Mouse (Mus musculus): Measurements from ENCODE around the gene Gm3248.
"Not testable (repeated sequence)": the region's sequence is repeated elsewhere in the genome, so short reads cannot be mapped to it uniquely, and the experiment has no call there.

Gene Gm3248

DNA sequence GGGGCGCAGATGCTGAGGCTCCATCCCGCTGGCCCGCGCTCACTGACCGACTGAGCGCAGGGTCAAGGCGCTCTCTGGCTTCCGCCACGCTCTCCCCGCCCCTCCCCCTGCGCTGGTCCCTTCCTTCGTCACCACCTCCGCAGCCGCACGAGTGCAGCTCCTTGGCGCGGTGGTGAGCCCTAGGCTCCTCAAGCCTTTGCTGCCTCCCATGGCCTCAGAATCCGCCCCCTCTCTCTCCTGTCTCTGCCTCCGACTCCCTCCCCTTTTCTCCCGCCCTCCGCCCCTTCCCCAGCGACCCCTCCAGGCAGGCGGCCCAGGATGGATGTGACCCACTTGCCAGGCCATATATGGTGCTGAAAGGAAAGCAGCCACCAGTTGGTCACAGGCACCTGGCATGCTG is at the start of gene Gm3248:
Gene Gm3248 (minus strand): TSS at position 111 of the 400 bp plus-strand sequence.
- DNase-seq (ENCODE audit: low spot score), result not testable (repeated sequence)

DNA sequence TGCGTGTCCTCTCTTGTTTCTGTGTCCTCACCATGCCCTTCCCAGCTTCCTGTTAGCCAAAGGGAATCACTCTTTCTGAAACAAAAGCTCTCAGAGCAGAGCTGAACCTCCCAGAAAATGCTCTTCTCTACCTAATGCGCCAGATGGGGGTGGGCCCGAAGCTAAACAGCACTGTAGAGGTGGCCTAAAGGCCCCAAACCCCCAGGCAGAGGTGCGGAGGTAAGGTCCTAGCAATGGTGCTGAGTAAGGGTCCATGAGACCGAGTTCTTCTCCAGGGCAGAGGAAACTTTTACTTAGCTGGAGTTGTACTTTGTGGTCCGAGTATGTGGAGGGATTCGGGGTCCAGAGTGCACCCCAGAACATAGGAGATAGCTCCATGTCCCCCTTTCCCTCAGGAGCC is 25.6 kb upstream of the Gm3248 start:
- not testable (repeated sequence) for DNase-seq (ENCODE audit: low spot score)

DNA sequence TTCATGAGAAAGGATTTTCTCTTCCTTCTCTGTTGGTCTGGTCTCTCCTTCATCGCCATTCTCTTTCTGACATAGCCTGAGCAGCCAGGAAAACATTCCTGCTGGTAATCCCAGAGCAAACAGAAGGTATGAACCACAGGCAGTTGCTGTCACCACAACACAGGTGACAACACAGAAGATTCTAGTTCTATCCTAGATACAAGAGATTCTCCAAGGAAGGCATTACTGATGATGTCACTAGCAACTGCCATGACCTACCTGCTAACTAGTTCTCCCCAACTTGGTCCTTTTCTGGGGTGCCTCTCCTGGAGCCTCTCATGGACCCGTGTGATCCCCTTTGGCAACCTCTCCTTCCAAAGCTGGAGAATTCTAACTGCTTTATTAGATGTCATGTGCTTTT is 17.5 kb upstream of the Gm3248 start, which contains the start of gene Gm3453:
Gene Gm3453 (minus strand): TSS at position 101 of the 400 bp plus-strand sequence.
- not testable (repeated sequence) for DNase-seq (ENCODE audit: low spot score)

DNA sequence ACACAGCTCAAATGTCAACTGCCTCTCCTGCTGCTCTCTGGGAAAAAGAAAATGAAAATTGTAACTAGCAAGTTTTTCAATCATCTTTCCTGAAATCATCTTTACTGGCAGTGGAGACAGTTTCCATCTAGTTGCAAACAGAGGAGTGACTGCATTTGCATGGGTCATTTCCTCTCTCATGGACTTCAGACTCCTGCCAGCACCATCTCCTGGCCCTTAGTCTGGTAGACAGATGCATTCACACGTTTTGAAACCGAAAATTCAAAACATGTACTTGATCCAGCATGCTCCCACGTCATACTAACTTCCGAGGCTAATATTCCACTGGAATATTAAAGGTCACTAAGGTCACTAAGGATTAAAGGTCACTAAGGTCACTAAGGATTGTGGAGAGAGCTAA is 896 bp upstream of the Gm3248 start:
- DNase-seq (ENCODE audit: low spot score), result not testable (repeated sequence)

DNA sequence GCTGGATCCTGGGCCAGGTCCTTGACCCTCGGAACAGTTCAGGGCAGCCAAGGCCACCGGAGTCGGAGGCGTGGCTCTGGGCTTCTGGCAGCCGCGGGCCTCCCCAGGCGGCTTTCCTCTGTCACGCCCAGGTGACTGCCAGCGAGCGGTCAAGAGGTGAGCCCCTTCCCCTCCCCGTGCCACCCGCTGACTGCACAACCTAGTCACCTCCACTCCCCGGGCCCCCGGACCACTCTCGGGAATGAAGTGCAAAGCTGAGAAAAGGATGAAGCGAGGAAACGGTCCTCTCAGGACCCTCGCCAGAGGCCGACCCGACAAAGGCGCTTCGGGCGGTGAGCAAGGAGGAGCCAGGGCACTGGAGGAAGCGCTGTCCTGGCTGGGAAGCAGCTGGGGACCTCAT is 443 bp downstream of the Gm3248 start:
- not testable (repeated sequence) for DNase-seq (ENCODE audit: low spot score)

DNA sequence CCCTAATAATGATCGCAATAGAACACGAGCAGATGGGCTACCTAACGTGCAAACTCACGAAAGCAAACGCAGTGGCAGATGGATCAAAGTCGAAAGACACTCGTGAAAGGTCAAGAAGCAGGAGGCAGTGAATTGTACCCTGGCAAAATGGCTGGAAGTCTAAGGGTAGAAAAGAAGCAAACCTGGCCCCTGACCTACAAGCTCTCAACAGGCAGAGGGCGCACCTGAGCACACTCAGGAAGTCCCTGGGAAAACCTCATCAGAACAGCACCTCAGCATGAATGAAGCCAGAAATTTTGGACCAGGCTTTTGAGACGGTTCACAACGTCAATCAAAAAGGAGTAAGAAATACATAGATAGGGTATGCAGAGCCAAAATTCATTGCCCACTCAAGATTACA is 1.1 kb downstream of the Gm3248 start:
- DNase-seq (ENCODE audit: low spot score), result peak; percentile 7

DNA sequence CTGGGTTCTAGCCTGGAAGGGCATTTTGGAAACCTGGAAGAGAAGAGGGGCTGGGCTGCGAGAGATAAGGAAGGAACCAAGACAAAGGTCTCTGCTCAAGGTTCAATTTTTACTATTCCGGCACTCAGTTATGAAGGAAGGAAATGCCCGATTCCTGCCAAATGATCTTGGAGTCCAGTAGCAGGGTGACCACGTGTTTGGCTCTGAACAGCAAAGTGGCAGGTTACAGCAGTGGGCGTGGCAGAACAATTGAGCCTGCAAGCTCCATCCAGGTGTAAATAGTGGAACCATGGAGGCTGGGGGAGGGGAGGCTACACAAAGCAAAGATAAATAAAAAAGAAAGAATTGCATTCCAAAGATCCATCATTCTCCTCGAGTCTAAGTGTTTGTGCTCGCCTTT is 38.3 kb downstream of the Gm3248 start:
- not testable (repeated sequence) for DNase-seq (ENCODE audit: low spot score)

DNA sequence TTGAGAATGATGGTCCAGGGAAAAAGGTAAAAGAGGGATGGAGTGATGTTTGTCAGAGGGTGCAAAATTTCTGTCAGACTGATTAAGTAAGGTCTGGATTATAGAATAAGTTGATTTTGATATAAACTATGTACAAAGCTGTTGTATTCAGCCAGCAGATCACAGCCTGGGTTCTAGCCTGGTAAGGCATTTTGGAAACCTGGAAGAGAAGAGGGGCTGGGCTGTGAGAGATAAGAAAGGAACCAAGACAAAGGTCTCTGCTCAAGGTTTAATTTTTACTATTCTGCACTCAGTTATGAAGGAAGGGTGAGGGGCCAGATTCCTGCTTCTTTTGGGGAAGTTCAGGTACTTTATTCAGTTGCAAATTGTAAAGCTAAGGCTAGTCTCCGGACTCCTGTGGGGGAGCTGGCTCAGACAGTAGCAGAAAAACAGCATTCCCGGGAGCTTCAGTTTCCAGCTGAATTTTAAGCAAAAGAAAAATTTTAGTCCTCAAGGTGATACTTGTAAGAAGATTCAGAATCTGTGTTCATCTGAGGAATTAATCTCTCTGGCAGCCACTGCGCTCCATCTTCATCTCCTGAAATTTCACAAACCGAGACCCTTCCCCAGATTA is 43.1 kb downstream of the Gm3248 start:
- DNase-seq (ENCODE audit: low spot score), result not testable (repeated sequence)

DNA sequence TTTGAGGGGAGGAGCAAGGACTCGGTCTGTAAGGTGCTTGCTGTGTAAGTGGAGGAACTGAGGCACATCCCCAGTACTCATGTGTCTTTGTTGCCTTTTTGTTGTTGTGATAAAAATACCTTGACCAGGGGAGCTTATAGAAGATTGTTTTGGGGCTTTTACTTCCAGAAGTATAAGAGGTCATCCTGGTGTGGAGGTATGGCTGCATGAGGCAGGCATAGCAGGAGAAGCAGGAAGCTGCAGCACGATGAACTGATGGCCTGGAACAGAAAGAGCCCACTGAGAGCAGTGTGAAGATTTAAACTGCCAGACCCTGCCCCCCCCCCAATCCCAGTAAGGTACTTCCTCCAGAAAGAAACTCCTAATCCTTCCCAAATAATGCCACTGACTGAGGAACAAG is 47.8 kb downstream of the Gm3248 start:
- not testable (repeated sequence) for DNase-seq (ENCODE audit: low spot score)
